Mouse (Mus musculus): ENCODE measurements around the gene Hist1h2bh.
"Not testable (repeated sequence)": the region's sequence is repeated elsewhere in the genome, so short reads cannot be mapped to it uniquely, and the experiment has no call there.

Gene Hist1h2bh

DNA sequence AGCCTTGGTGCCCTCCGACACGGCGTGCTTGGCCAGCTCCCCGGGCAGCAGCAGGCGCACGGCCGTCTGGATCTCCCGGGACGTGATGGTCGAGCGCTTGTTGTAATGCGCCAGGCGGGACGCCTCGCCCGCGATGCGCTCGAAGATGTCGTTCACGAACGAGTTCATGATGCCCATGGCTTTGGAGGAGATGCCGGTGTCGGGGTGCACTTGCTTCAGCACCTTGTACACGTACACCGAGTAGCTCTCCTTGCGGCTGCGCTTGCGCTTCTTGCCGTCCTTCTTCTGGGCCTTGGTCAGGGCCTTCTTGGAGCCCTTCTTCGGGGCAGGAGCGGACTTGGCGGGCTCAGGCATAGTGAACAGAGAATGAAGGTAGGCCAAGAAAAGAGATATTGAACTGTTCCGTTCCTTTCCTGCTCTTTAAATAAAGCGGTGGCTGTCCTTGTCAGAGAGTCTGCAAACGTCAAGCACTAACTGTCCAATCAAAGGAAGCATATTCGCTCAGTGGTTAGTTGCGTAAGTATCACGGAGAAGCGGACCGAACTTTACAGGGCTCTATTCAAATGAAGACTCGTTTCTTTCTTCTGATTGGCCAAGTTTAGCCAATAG, at the start of gene Hist1h2bh:
Gene Hist1h2bh (minus strand): TSS at position 394 of the 609 bp plus-strand sequence.
- DNase-seq (ENCODE audit: low spot score) = peak; percentile 77

DNA sequence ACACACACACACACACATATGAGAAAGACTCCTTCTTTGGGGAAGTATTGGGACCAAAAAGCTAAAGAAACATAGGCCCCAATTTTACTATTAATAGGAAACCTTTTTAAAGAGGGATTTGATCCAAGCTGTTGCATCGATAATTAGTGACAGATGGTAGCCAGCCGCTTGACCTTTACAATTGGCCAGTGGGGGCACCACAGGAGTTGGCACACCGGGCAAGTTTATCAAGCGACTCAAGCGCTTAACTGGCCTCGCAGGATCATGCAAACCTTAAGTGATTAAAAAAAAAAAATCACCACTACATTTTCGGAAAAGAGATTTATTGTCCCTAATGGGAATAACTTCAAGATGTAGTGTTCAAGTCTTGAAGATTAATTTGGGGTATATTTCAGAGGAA, 49.4 kb upstream of the Hist1h2bh start:
- DNase-seq (ENCODE audit: low spot score) = no peak

DNA sequence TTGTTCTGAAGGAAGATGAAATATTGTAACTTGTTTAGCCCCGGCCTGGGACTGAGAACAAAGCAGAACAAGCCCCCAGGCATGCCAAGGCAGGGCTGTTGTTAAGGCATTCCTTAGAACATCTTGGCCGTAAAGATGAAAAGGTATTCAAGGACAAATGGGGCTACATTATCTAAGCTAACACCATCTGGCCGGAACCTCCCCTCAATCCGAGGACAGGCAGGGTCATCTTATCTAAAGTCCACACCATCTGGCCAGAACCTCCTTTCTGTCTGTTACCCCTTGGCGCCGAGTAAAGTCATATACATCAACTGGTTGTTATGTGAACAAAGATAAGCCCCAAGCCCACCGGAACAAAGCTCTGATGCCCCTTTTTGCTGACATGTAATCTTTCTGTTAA, 48.7 kb upstream of the Hist1h2bh start:
- not testable (repeated sequence) for DNase-seq (ENCODE audit: low spot score)

DNA sequence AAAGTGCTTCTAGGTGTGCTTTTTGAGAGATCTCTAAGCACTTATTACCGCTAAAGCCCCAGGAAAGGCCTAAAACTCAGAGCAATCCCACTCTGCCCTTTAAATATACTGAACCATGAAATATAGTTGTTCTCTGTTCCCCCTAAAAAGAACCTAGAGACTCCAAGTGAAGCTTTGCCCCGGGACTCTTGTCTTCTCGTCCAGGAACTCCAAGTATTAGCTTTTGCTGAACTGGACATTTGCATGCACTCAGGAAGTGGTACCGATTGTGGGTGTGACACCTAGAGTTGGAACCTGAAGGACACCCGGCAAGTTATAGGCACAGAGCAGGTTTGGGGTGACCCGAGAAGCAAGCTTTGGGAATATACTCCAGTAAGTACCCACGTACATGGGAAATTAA, 48.0 kb upstream of the Hist1h2bh start:
- DNase-seq (ENCODE audit: low spot score) = no peak

DNA sequence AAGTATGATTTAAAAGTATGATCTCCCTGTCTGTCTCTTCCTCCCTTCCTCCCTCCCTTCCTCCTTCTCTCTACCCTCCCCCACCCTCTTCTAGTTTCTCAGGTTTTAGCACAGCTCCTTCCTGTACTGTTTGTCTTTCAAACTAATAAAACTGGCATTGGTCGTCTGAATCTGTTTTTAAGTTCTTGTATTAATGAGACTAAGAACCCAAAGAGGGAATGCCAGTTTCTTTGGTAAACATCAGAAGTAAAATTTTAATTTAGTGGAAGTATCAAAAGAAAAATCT, 43.7 kb upstream of the Hist1h2bh start:
- no peak for DNase-seq (ENCODE audit: low spot score)

DNA sequence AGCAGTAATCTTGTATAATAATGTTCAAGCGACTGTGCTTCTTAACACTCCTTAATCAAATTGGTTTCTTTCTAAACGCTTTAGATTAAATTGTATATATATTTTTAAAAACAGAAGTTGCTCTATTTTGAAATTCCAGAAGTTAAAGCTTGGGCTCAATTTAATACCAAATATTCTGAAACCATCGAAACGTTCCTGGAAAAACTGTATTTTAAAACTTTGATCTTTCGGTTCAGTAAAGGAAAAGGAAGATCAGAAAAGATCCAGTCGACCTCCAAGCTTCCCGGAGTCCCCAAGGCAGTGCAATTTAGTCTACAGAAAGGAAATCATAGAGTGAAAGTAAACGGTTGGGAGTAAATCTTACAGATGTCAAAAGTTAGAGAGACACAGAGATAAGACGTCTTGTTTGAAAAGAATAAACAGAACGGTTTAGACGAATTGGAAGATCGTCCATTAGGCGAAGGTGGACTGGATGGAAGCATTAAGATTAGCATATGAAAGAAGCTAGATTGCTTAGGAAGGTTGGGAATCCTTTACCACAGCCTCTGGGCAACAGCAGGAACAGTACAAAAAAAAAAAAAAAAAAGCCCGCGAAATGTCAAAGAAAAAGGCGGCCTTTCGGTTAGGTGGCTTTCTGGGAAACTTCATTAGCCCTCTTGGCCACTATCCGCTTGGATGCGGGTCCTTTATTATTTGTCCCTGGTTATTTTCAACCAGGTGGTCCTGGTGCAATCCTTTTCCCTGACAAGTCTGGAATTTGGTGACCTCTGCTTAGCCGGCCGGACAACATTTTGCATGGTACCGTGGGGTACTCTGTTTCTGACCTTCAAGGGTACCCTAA, 43.1 kb upstream of the Hist1h2bh start:
- DNase-seq (ENCODE audit: low spot score) = no peak

DNA sequence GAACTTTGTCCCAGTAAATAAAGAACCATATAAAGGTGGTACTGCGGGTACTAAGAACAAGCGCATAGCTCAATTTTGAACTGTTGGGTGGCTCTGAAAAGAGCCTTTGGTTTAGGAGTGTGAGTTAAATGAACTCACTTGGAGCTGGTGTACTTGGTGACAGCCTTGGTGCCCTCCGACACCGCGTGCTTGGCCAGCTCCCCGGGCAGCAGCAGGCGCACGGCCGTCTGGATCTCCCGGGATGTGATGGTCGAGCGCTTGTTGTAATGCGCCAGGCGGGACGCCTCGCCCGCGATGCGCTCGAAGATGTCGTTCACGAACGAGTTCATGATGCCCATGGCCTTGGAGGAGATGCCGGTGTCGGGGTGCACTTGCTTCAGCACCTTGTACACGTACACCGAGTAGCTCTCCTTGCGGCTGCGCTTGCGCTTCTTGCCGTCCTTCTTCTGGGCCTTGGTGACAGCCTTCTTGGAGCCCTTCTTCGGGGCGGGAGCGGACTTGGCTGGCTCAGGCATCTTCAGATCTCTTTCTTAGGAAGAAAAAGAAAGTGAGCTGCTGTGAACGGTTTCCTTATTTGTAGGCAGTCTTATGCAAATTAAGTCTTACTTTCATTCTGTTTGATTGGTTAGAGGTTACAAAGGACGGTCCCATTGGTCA, 42.4 kb upstream of the Hist1h2bh start:
- peak; percentile 76 for DNase-seq (ENCODE audit: low spot score)

DNA sequence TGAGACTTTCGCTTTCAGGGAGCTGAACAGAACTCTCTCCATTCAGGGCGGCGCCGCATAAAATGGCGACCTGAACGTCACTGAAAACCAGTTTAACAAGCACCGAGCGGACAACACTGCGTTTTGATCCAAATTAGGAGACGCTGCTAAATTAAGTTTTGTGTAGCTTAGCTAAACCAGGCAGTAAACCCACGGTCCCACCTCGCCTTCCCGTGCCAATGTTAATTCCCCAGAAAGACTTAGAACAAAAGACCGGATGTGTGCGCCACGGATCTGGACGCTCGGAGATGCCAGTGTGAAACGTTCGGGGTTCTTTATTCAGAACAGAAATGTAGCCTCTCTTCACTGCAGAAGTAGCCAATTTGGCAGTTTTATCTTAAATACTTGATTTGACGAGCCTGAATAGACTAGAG, 41.8 kb upstream of the Hist1h2bh start:
- DNase-seq (ENCODE audit: low spot score) = peak; percentile 78

DNA sequence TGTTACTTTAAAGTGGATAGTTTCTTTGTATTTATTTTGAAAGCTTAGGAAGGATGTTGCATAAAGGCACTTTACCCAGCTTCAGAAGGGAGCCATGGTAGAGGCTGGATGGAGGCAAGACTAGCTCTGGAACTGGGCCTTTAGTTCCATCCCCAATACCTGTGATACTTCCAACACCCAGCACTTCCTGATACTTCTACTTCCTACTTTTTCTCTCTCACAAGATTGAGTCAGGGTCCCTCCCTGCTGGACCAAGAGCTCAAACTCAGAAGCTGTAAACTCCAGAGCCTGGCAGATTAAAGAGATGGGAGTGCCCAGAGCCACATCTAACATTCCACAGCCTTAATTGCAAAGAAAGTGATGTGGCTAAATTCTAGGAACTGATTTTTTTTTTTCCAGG, 41.1 kb upstream of the Hist1h2bh start:
- no peak for DNase-seq (ENCODE audit: low spot score)

DNA sequence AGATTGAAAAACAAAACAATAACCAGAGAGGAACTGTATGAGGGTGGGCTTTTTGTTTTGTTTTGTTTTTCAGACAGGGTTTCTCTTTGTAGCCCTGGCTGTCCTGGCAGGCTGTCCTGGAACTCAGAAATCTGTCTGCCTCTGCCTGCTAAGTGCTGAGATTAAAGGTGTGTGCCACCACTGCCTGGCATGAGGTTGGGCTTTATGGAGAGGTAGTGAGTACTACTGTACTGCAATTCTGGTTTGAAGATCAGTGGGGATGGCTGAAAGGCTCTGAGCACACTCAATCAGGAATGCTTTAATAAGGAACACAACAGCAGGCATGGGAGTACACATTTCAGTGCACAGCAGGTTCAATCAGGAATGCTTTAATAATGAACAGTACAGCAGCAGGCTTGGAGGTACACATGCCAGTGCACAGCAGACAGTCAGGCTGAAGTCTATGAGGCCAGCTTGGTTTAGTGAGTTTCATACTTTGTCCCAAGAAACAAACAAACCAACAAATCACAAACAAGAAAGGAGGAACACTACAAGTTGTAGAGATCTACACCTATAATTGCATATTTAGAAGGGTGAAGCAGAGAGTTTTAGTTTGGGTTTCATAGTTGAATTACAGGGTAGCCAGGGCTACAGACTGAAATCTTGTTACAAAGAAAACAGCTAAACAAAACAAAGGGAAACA, 40.3 kb upstream of the Hist1h2bh start:
- no peak for DNase-seq (ENCODE audit: low spot score)

DNA sequence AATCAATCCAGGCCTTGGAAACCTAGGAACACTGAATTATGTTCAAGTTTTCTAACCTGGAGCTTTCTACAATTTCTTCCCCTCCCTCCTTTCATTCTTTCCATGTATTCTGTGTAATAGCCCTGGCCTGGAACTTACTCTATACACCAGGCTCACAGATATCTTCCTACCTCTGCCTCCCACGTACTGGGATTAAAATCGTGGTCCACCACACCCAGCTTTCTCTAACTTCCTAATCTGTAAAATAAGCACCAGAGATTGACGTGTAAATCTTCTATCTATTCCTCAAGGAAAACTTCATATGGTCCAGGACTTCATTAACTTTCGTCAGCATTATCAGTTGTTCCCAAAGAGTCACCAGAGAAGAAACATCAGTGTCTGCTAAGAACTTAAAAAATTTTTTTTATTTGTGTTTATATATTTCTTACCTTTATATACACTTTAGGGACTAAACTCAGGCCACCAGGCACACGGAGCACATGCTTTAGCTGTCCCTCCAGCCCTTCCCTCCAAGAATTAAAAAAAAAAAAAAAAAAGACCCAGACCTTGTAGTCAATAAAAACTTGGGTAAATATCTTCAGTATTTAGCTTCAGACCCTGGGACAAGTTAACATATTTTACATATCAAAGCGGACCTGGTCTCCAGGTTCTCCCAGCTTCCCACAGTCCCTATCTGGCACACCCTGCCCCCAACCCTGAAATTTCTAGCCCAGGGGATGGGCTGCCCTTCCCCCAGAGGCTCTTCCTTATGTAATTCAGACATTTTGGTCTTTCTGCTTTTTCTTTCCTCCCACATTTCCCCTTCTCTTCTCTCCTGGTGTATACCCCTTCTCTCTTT, 39.2 kb upstream of the Hist1h2bh start:
- no peak for DNase-seq (ENCODE audit: low spot score)

DNA sequence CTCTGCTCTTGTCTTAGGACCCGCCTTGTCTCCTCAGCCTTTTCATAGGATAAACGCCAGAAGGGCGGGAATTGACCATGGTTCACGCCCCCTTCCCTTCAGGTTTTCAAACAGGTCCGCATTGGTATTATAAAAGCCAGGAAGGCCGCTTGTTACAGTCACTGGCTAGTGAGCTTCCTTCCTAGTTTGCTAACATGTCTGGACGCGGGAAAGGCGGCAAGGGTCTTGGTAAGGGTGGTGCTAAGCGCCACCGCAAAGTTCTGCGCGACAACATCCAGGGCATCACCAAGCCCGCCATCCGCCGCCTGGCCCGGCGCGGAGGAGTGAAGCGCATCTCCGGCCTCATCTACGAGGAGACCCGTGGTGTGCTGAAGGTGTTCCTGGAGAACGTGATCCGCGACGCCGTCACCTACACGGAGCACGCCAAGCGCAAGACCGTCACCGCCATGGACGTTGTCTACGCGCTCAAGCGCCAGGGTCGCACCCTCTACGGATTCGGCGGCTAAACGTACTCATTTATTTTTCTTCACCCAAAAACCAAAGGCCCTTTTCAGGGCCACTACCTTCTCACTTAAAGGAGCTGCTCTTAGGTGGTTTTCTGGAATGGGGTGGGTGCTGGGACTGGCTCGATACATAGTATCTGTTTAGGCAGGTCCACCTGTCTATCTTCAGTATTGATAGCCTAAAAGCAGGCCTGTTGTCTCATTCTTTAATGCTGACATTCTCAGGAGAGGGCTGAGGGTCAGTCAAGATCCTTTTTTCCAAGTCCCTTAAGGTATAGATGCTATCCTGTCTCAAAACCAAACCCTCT, 38.4 kb upstream of the Hist1h2bh start, which contains the start of gene Hist1h4d:
Gene Hist1h4d (plus strand): TSS at position 191 of the 811 bp plus-strand sequence.
- peak; percentile 97 for DNase-seq (ENCODE audit: low spot score)

DNA sequence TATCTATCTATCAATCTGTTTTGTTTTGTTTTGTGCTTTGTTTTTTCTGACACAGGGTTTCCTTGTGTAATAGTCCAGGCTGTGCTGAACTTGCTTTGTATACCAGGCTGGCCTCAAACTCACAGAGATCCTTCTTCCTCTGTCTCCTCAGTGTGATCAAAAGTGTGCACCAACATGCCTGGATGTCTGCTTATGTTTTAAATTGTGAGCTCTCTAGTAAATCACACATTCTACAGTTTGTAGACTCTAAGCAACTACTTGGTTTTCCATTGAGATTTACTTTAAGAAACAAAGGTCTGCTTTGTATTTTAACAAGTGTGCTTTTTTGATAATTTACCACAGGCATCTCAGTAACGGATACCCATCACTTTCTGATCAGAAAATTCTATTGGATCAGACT, 34.6 kb upstream of the Hist1h2bh start:
- no peak for DNase-seq (ENCODE audit: low spot score)

DNA sequence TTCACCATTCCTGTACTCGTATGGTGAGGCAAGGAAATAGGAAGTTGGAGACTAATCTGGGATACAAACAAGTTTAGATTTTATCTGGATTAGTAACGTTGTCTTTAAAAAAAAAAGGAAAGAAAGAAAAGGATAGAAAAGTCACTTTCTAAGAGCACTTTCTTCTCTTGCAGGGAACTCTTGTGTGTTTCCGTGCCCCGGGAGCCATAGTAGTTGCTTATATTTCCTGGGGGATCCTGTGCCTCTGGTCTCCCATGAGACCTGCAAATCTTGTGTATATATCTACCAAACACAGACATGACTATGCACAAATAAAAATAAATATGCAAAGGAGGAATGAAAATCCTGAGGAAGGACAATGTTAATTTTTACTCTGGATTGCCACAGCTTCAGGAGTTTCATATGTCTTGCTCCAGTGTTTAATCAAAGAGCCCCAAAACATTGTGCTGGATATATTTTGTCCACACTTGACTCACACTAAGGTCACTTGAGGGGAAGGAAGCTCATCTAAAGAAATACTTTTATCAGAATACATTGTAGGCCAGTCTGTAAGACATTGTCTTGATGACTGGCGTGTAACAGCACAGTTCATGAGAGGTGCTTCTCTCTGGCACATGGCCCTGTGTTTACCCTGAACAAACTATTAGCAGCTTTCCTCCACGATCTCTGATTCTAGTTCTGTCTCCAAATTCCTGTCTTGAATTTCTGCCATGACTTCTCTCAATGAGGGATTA, 33.9 kb upstream of the Hist1h2bh start:
- no peak for DNase-seq (ENCODE audit: low spot score)

DNA sequence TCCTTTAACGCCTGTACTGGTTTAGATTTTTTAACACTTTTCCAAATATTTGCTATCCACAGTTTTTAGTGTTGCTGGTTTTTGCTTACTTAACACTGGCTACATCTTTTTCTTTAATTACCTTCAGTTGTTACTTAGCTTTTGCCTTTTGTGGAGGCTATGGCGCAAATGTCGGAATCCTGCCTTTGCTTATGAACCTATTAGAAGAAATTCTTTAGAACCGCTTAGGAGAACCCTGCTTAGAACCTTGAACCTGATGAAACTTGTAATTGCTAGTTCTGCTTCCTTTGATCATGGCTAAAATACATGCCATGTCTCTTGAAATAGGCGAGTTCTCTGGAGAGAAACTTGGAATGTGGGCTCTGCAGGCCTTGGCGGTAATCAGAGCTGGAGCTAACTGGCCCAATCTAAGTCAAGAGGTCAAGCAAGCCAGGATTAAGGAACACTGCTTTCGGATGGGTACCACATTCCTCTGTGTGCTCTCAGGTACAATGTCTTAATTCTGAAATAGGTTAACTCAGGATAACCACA, 33.2 kb upstream of the Hist1h2bh start:
- no peak for DNase-seq (ENCODE audit: low spot score)

DNA sequence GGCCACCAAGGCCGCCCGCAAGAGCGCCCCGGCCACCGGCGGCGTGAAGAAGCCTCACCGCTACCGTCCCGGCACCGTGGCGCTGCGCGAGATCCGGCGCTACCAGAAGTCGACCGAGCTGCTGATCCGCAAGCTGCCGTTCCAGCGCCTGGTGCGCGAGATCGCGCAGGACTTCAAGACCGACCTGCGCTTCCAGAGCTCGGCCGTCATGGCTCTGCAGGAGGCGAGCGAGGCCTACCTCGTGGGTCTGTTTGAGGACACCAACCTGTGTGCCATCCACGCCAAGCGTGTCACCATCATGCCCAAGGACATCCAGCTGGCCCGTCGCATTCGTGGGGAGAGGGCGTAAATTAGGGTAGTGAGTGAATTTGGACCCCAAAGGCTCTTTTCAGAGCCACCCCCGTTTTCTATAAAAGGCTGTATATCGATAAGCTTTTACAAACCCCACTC, 32.7 kb upstream of the Hist1h2bh start:
- not testable (repeated sequence) for DNase-seq (ENCODE audit: low spot score)

DNA sequence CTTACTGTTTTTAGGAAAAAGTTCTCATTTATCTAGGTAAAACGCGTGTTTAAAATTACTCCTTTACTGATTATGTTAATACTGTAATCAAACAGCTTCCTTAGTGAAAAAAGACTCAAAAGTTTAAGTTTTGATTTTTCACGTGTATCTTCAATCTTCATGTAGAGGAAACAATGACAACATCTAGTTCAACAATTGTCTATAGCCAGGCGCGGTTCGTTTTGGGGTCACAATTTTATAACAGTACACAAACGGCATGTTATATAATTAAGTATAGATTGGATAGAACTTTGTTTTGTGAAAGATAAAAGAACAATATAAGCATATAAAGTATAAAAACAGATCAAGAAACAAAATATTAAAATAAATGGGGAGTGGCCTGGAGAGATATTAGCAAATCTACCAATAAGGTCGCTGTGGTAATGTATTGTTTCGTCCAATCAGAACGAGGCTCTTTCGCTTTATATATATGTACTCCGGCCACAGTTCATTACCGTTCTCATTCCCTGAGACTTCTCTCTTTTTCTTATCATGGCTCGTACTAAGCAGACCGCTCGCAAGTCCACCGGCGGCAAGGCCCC, 32.2 kb upstream of the Hist1h2bh start, which contains the start of gene Hist1h3d:
Gene Hist1h3d (plus strand): TSS at position 493 of the 581 bp plus-strand sequence.
- peak; percentile 76 for DNase-seq (ENCODE audit: low spot score)

DNA sequence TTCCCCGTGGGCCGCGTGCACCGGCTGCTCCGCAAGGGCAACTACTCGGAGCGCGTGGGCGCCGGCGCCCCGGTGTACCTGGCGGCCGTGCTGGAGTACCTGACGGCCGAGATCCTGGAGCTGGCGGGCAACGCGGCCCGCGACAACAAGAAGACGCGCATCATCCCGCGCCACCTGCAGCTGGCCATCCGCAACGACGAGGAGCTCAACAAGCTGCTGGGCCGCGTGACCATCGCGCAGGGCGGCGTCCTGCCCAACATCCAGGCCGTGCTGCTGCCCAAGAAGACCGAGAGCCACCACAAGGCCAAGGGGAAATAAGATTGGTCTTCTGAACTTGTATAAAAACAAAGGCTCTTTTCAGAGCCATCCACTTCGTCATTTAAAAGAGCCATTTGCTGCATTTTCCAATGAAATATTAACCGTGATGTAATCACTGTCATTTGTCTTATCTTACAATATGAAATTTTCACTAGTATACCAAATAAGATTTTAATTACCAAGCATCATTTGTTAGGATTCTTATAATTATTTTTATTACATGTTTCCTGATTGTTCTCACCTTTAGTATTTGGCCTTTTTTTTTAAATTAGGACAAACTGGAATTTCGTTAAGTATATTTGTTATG, 31.5 kb upstream of the Hist1h2bh start:
- DNase-seq (ENCODE audit: low spot score) = not testable (repeated sequence)

Measured in spleen, adult 12 weeks (tissue).